Mouse (Mus musculus): ENCODE data around the gene Arfgef2. TPM values are rescaled to one million over a fixed set of nuclear protein-coding genes. Genes with fewer than 3 reads are reported as not detected.

Arfgef2 gene
- polyA plus RNA-seq, 1 experiment from 2014 or later, result 6.8 TPM

- ATAC-seq (ENCODE audit: low FRiP score, low TSS enrichment), result no peak
- no peaks in the 10 kb centered on the region for H3K27me3 ChIP-seq (ENCODE audit: control insufficient read depth, insufficient read depth, low read length)
- H3K4me1 ChIP-seq (ENCODE audit: control insufficient read depth, insufficient read depth, low read length), result no peaks in the 10 kb centered on the region
- no peaks in the 10 kb centered on the region for H3K9me3 ChIP-seq (ENCODE audit: control insufficient read depth, low read length)
- H3K4me3 ChIP-seq (replicated peaks; ENCODE audit: low read depth, low read length), result no peak overlapping the region
- 92% methylated on average over 8 of the region's 8 CpGs for WGBS
- DNase-seq, result no peak
- no peak overlapping the region for H3K27ac ChIP-seq (replicated peaks; ENCODE audit: low read depth, low read length)
- no peak overlapping the region for H3K9ac ChIP-seq (replicated peaks; ENCODE audit: low read length)
- 0 out of 2 replicates have a peak, but pooled peaks cover 6% of the 10 kb centered on the region for H3K36me3 ChIP-seq (ENCODE audit: control insufficient read depth, insufficient read depth, low read length)
- no peak overlapping the region for H3K4me2 ChIP-seq (ENCODE audit: low read length)
These were observed 21.3 kb downstream of the Arfgef2 start for GRCm38 (mm10) chr2:166826491-166827224.

- H3K36me3 ChIP-seq (ENCODE audit: control insufficient read depth, insufficient read depth, low read length), result 0 out of 2 replicates have a peak, but pooled peaks cover 6% of the 10 kb centered on the region
- ATAC-seq (ENCODE audit: low FRiP score, low TSS enrichment) (no peak), DNase-seq (no peak)
- no peak overlapping the region for H3K4me2 ChIP-seq (ENCODE audit: low read length)
- H3K4me3 ChIP-seq (replicated peaks; ENCODE audit: low read depth, low read length), result no peak overlapping the region
- no peaks in the 10 kb centered on the region for H3K4me1 ChIP-seq (ENCODE audit: control insufficient read depth, insufficient read depth, low read length)
- no peaks in the 10 kb centered on the region for H3K9me3 ChIP-seq (ENCODE audit: control insufficient read depth, low read length)
- H3K9ac ChIP-seq (replicated peaks; ENCODE audit: low read length), result no peak overlapping the region
- H3K27ac ChIP-seq (replicated peaks; ENCODE audit: low read depth, low read length), result no peak overlapping the region
- H3K27me3 ChIP-seq (ENCODE audit: control insufficient read depth, insufficient read depth, low read length), result no peaks in the 10 kb centered on the region
- 94% methylated on average over 12 of the region's 12 CpGs for WGBS
These were observed 22.9 kb downstream of the Arfgef2 start for GRCm38 (mm10) chr2:166828306-166828705.

- no peaks in the 10 kb centered on the region for H3K27me3 ChIP-seq (ENCODE audit: control insufficient read depth, insufficient read depth, low read length)
- ATAC-seq (ENCODE audit: low FRiP score, low TSS enrichment) (no peak), DNase-seq (no peak)
- no peaks in the 10 kb centered on the region for H3K4me1 ChIP-seq (ENCODE audit: control insufficient read depth, insufficient read depth, low read length)
- WGBS, result 94% methylated on average over 5 of the region's 5 CpGs
- no peak overlapping the region for H3K27ac ChIP-seq (replicated peaks; ENCODE audit: low read depth, low read length)
- no peaks in the 10 kb centered on the region for H3K9me3 ChIP-seq (ENCODE audit: control insufficient read depth, low read length)
- H3K4me2 ChIP-seq (ENCODE audit: low read length), result no peak overlapping the region
- 0 out of 2 replicates have a peak, but pooled peaks cover 6% of the 10 kb centered on the region for H3K36me3 ChIP-seq (ENCODE audit: control insufficient read depth, insufficient read depth, low read length)
- H3K4me3 ChIP-seq (replicated peaks; ENCODE audit: low read depth, low read length), result no peak overlapping the region
- no peak overlapping the region for H3K9ac ChIP-seq (replicated peaks; ENCODE audit: low read length)
These were observed 25.0 kb downstream of the Arfgef2 start for GRCm38 (mm10) chr2:166830350-166830749.

- H3K27me3 ChIP-seq (ENCODE audit: control insufficient read depth, insufficient read depth, low read length), result no peaks in the 10 kb centered on the region
- DNase-seq (no peak), ATAC-seq (ENCODE audit: low FRiP score, low TSS enrichment) (no peak)
- H3K36me3 ChIP-seq (ENCODE audit: control insufficient read depth, insufficient read depth, low read length), result peaks cover 16% of the 10 kb centered on the region; the same call in 1 of the 2 replicates
- no peaks in the 10 kb centered on the region for H3K9me3 ChIP-seq (ENCODE audit: control insufficient read depth, low read length)
- no peak overlapping the region for H3K4me3 ChIP-seq (replicated peaks; ENCODE audit: low read depth, low read length)
- no peak overlapping the region for H3K9ac ChIP-seq (replicated peaks; ENCODE audit: low read length)
- no peak overlapping the region for H3K27ac ChIP-seq (replicated peaks; ENCODE audit: low read depth, low read length)
- WGBS, result 100% methylated on average over 2 of the region's 2 CpGs
- H3K4me2 ChIP-seq (ENCODE audit: low read length), result no peak overlapping the region
- H3K4me1 ChIP-seq (ENCODE audit: control insufficient read depth, insufficient read depth, low read length), result no peaks in the 10 kb centered on the region
These were observed 28.7 kb downstream of the Arfgef2 start for GRCm38 (mm10) chr2:166834091-166834490.

GRCm38 (mm10) chr2:166834796-166835195 lies 29.4 kb downstream of the Arfgef2 start:
- no peaks in the 10 kb centered on the region for H3K4me1 ChIP-seq (ENCODE audit: control insufficient read depth, insufficient read depth, low read length)
- H3K9me3 ChIP-seq (ENCODE audit: control insufficient read depth, low read length), result no peaks in the 10 kb centered on the region
- H3K27ac ChIP-seq (replicated peaks; ENCODE audit: low read depth, low read length), result no peak overlapping the region
- no peaks in the 10 kb centered on the region for H3K27me3 ChIP-seq (ENCODE audit: control insufficient read depth, insufficient read depth, low read length)
- ATAC-seq (ENCODE audit: low FRiP score, low TSS enrichment) (no peak), DNase-seq (no peak)
- peaks cover 16% of the 10 kb centered on the region; the same call in 1 of the 2 replicates for H3K36me3 ChIP-seq (ENCODE audit: control insufficient read depth, insufficient read depth, low read length)
- 90% methylated on average over 4 of the region's 4 CpGs for WGBS
- no peak overlapping the region for H3K4me2 ChIP-seq (ENCODE audit: low read length)
- H3K9ac ChIP-seq (replicated peaks; ENCODE audit: low read length), result no peak overlapping the region
- H3K4me3 ChIP-seq (replicated peaks; ENCODE audit: low read depth, low read length), result no peak overlapping the region

GRCm38 (mm10) chr2:166835581-166835980 lies 30.2 kb downstream of the Arfgef2 start:
- Histone ChIP-seq H3K4me1 (ENCODE audit: control insufficient read depth, insufficient read depth, low read length) (no peaks in the 10 kb centered on the region), H3K4me3 (replicated peaks; ENCODE audit: low read depth, low read length) (no peak overlapping the region), H3K9me3 (ENCODE audit: control insufficient read depth, low read length) (no peaks in the 10 kb centered on the region), H3K27ac (replicated peaks; ENCODE audit: low read depth, low read length) (no peak overlapping the region), H3K36me3 (ENCODE audit: control insufficient read depth, insufficient read depth, low read length) (peaks cover 16% of the 10 kb centered on the region; the same call in 1 of the 2 replicates), H3K27me3 (ENCODE audit: control insufficient read depth, insufficient read depth, low read length) (no peaks in the 10 kb centered on the region), H3K4me2 (ENCODE audit: low read length) (no peak overlapping the region), H3K9ac (replicated peaks; ENCODE audit: low read length) (no peak overlapping the region)
- WGBS, result 84% methylated on average over 5 of the region's 5 CpGs
- ATAC-seq (ENCODE audit: low FRiP score, low TSS enrichment), result no peak
- DNase-seq, result no peak

GRCm38 (mm10) chr2:166841813-166842212 lies 36.4 kb downstream of the Arfgef2 start:
- Histone ChIP-seq H3K9ac (replicated peaks; ENCODE audit: low read length) (no peak overlapping the region), H3K27me3 (ENCODE audit: control insufficient read depth, insufficient read depth, low read length) (no peaks in the 10 kb centered on the region), H3K4me3 (replicated peaks; ENCODE audit: low read depth, low read length) (no peak overlapping the region), H3K4me2 (ENCODE audit: low read length) (no peak overlapping the region), H3K36me3 (ENCODE audit: control insufficient read depth, insufficient read depth, low read length) (peaks cover 26% of the 10 kb centered on the region), H3K9me3 (ENCODE audit: control insufficient read depth, low read length) (no peaks in the 10 kb centered on the region), H3K4me1 (ENCODE audit: control insufficient read depth, insufficient read depth, low read length) (no peaks in the 10 kb centered on the region), H3K27ac (replicated peaks; ENCODE audit: low read depth, low read length) (no peak overlapping the region)
- no peak for DNase-seq
- ATAC-seq (ENCODE audit: low FRiP score, low TSS enrichment), result no peak
- 87% methylated on average over 4 of the region's 4 CpGs for WGBS

GRCm38 (mm10) chr2:166850691-166851090 lies 45.3 kb downstream of the Arfgef2 start:
- Histone ChIP-seq H3K9ac (replicated peaks; ENCODE audit: low read length) (no peak overlapping the region), H3K27me3 (ENCODE audit: control insufficient read depth, insufficient read depth, low read length) (no peaks in the 10 kb centered on the region), H3K9me3 (ENCODE audit: control insufficient read depth, low read length) (no peaks in the 10 kb centered on the region), H3K4me3 (replicated peaks; ENCODE audit: low read depth, low read length) (no peak overlapping the region), H3K4me2 (ENCODE audit: low read length) (no peak overlapping the region), H3K36me3 (ENCODE audit: control insufficient read depth, insufficient read depth, low read length) (peaks cover 60% of the 10 kb centered on the region), H3K4me1 (ENCODE audit: control insufficient read depth, insufficient read depth, low read length) (no peaks in the 10 kb centered on the region), H3K27ac (replicated peaks; ENCODE audit: low read depth, low read length) (no peak overlapping the region)
- ATAC-seq (ENCODE audit: low FRiP score, low TSS enrichment) (no peak), DNase-seq (no peak)
- 88% methylated on average over 11 of the region's 11 CpGs for WGBS

- H3K9ac ChIP-seq (replicated peaks; ENCODE audit: low read length), result no peak overlapping the region
- peaks cover 67% of the 10 kb centered on the region for H3K36me3 ChIP-seq (ENCODE audit: control insufficient read depth, insufficient read depth, low read length)
- H3K27ac ChIP-seq (replicated peaks; ENCODE audit: low read depth, low read length), result no peak overlapping the region
- no peaks in the 10 kb centered on the region for H3K27me3 ChIP-seq (ENCODE audit: control insufficient read depth, insufficient read depth, low read length)
- ATAC-seq (ENCODE audit: low FRiP score, low TSS enrichment) (no peak), DNase-seq (no peak)
- WGBS, result 94% methylated on average over 7 of the region's 7 CpGs
- H3K4me2 ChIP-seq (ENCODE audit: low read length), result no peak overlapping the region
- H3K9me3 ChIP-seq (ENCODE audit: control insufficient read depth, low read length), result no peaks in the 10 kb centered on the region
- H3K4me3 ChIP-seq (replicated peaks; ENCODE audit: low read depth, low read length), result no peak overlapping the region
- no peaks in the 10 kb centered on the region for H3K4me1 ChIP-seq (ENCODE audit: control insufficient read depth, insufficient read depth, low read length)
These were observed 46.9 kb downstream of the Arfgef2 start for GRCm38 (mm10) chr2:166852270-166852669.
